Mouse (Mus musculus) erythroblast, embryonic 14.5 days (primary cell): ENCODE measurements around the gene Ptpn13.

Experiments
- GATA1 ChIP-seq: IDR thresholded peaks from 2 replicates; pipeline ENCODE4 v1.6.1; 2012; ENCODE audit warnings: low read length, inconsistent platforms, mixed read lengths
- TAL1 ChIP-seq: IDR thresholded peaks from 3 replicates; pipeline ENCODE4 v1.6.1; 2012; ENCODE audit warnings: low read length, inconsistent platforms, mixed read lengths

GRCm38 (mm10) chr5:103532841-103533390, 107.9 kb downstream of the Ptpn13 start:
- TF ChIP-seq TAL1 (no peak), GATA1 (no peak)
